Mouse (Mus musculus) E14TG2a.4 (cell line): Measurements from ENCODE around the gene Sept11.

Experiments used
- H3K27me3 ChIP-seq: 2 replicates; pipeline ENCODE4 v1.6.1; 2014; ENCODE audit warnings: low read length, control low read depth; ENCODE audit not compliant: insufficient read depth
- H3K36me3 ChIP-seq: 2 replicates; pipeline ENCODE4 v1.6.1; 2014; ENCODE audit warnings: low read length, control low read depth; ENCODE audit not compliant: insufficient read depth
- H3K4me1 ChIP-seq: replicated peaks from 2 replicates; pipeline ENCODE4 v1.6.1; 2014; ENCODE audit warnings: low read depth, low read length, control low read depth
- H3K4me3 ChIP-seq: replicated peaks from 2 replicates; pipeline ENCODE4 v1.5.1; 2014; ENCODE audit warnings: mild to moderate bottlenecking, low read length
- H3K9me3 ChIP-seq: 2 replicates; pipeline ENCODE4 v1.6.1; 2014; ENCODE audit warnings: low read length, control low read depth
- CTCF ChIP-seq: conservative IDR thresholded peaks from 2 replicates; pipeline ENCODE4 v1.5.1; 2014; ENCODE audit warnings: low read length
- NANOG ChIP-seq: IDR thresholded peaks from 2 replicates; pipeline ENCODE4 v1.6.1; 2014; ENCODE audit warnings: borderline replicate concordance, low read length, mixed read lengths
- POU5F1 ChIP-seq: IDR thresholded peaks from 2 replicates; pipeline ENCODE4 v1.6.1; 2014; ENCODE audit warnings: low read length, borderline replicate concordance

Gene Sept11

GRCm38 (mm10) chr5:93091266-93091665 lies 2.0 kb upstream of the Sept11 start:
- H3K4me1 ChIP-seq: peaks cover 47% of the 10 kb centered on the region
- TF ChIP-seq POU5F1 (no peak), CTCF (no peak), NANOG (no peak)
- H3K27me3 ChIP-seq: peaks cover 17% of the 10 kb centered on the region
- no peak overlapping the region for H3K4me3 ChIP-seq
- H3K9me3 ChIP-seq: no peaks in the 10 kb centered on the region
- H3K36me3 ChIP-seq: peaks cover 5% of the 10 kb centered on the region

GRCm38 (mm10) chr5:93092147-93092781 lies 973 bp upstream of the Sept11 start:
- TF ChIP-seq POU5F1: no peak
- no peak for TF ChIP-seq NANOG
- TF ChIP-seq CTCF: no peak
- Histone ChIP-seq H3K27me3 (peaks cover 17% of the 10 kb centered on the region), H3K9me3 (no peaks in the 10 kb centered on the region), H3K4me1 (peaks cover 57% of the 10 kb centered on the region), H3K4me3 (peak overlapping the region; percentile 96), H3K36me3 (peaks cover 8% of the 10 kb centered on the region)

GRCm38 (mm10) chr5:93093638-93094527 lies 646 bp downstream of the Sept11 start:
- Histone ChIP-seq H3K27me3 (peaks cover 17% of the 10 kb centered on the region), H3K4me3 (peak overlapping the region; percentile 96), H3K4me1 (peaks cover 64% of the 10 kb centered on the region), H3K36me3 (peaks cover 20% of the 10 kb centered on the region), H3K9me3 (no peaks in the 10 kb centered on the region)
- TF ChIP-seq NANOG (no peak), POU5F1 (no peak), CTCF (no peak)

GRCm38 (mm10) chr5:93095301-93095700 lies 2.1 kb downstream of the Sept11 start:
- peaks cover 31% of the 10 kb centered on the region for H3K36me3 ChIP-seq
- no peaks in the 10 kb centered on the region for H3K9me3 ChIP-seq
- H3K4me1 ChIP-seq: peaks cover 78% of the 10 kb centered on the region
- peaks cover 17% of the 10 kb centered on the region for H3K27me3 ChIP-seq
- TF ChIP-seq POU5F1 (no peak), CTCF (no peak), NANOG (no peak)
- peak overlapping the region; percentile 96 for H3K4me3 ChIP-seq

- Histone ChIP-seq H3K36me3 (peaks cover 35% of the 10 kb centered on the region), H3K4me1 (peaks cover 85% of the 10 kb centered on the region), H3K4me3 (0 out of 2 replicates have a peak overlapping the region, but pooled peaks have one; percentile 37), H3K9me3 (no peaks in the 10 kb centered on the region), H3K27me3 (peaks cover 1% of the 10 kb centered on the region; the same call in 1 of the 2 replicates)
- TF ChIP-seq NANOG: no peak
- TF ChIP-seq POU5F1: no peak
- TF ChIP-seq CTCF: no peak
These were observed 4.1 kb downstream of the Sept11 start for GRCm38 (mm10) chr5:93097204-93097906.

- Histone ChIP-seq H3K4me3 (peak overlapping the region; percentile 13; the same call in 1 of the 2 replicates), H3K9me3 (no peaks in the 10 kb centered on the region), H3K4me1 (peaks cover 89% of the 10 kb centered on the region), H3K27me3 (no peaks in the 10 kb centered on the region), H3K36me3 (peaks cover 41% of the 10 kb centered on the region)
- TF ChIP-seq NANOG (no peak), CTCF (no peak), POU5F1 (no peak)
These were observed 5.0 kb downstream of the Sept11 start for GRCm38 (mm10) chr5:93098219-93098618.

- Histone ChIP-seq H3K36me3 (peaks cover 47% of the 10 kb centered on the region), H3K27me3 (no peaks in the 10 kb centered on the region), H3K9me3 (no peaks in the 10 kb centered on the region), H3K4me3 (no peak overlapping the region), H3K4me1 (peaks cover 95% of the 10 kb centered on the region)
- no peak for TF ChIP-seq NANOG
These were observed 5.6 kb downstream of the Sept11 start for GRCm38 (mm10) chr5:93098811-93099210.

- peaks cover 84% of the 10 kb centered on the region for H3K4me1 ChIP-seq
- peaks cover 52% of the 10 kb centered on the region for H3K36me3 ChIP-seq
- TF ChIP-seq CTCF: no peak
- TF ChIP-seq NANOG: no peak
- TF ChIP-seq POU5F1: no peak
- no peaks in the 10 kb centered on the region for H3K27me3 ChIP-seq
- no peaks in the 10 kb centered on the region for H3K9me3 ChIP-seq
- H3K4me3 ChIP-seq: peak overlapping the region; percentile 51
These were observed 7.7 kb downstream of the Sept11 start for GRCm38 (mm10) chr5:93100906-93101305.
